Mouse (Mus musculus) olfactory bulb, adult 2 months (tissue): ENCODE measurements around the gene Cntn4. TPM values are rescaled to one million over a fixed set of nuclear protein-coding genes. Genes with fewer than 3 reads are reported as not detected.

Experiments
- H3K27ac ChIP-seq: fragments of 200-500 bp; 2 replicates; pipeline ENCODE4 v1.5.1; 2012; ENCODE audit warnings: low read depth, low read length; ENCODE audit not compliant: insufficient read depth
- H3K4me1 ChIP-seq: fragments of 200-500 bp; 2 replicates; pipeline ENCODE4 v1.6.1; 2012; ENCODE audit warnings: low read length; ENCODE audit not compliant: control insufficient read depth, insufficient read depth
- H3K4me3 ChIP-seq: fragments of 200-500 bp; 2 replicates; pipeline ENCODE4 v1.5.1; 2012; ENCODE audit warnings: mild to moderate bottlenecking, low read depth, low read length, moderate library complexity; ENCODE audit not compliant: insufficient read depth
- CTCF ChIP-seq: fragments of 200-500 bp; IDR thresholded peaks from 2 replicates; pipeline ENCODE4 v1.5.1; 2012; ENCODE audit warnings: low read depth, mild to moderate bottlenecking, low read length, moderate library complexity; ENCODE audit not compliant: insufficient read depth
- POLR2A ChIP-seq: fragments of 200-500 bp; IDR thresholded peaks from 2 replicates; pipeline ENCODE4 v1.6.1; 2012; ENCODE audit warnings: mild to moderate bottlenecking, low read depth, low read length, moderate library complexity; ENCODE audit not compliant: insufficient read depth
- whole genome bisulfite sequencing: fragments of 180-500 bp; shearing (Covaris S2); methylation state at CpG from one replicate; pipeline ENCODE4 v1.1.7; 2018; 5-methylcytosine and 5-hydroxymethylcytosine counted together
- polyA plus RNA-seq: library from polyadenylated mRNA; stranded (reverse); fragments of >200 nt; gene quantifications from 2 replicates; pipeline ENCODE4 v1.2.4, GENCODE M21; 2012; ENCODE audit warnings: low replicate concordance; ENCODE audit not compliant: missing spikeins, insufficient read depth, insufficient read length

Cntn4 gene
- polyA plus RNA-seq, 1 experiment: not detected

DNA sequence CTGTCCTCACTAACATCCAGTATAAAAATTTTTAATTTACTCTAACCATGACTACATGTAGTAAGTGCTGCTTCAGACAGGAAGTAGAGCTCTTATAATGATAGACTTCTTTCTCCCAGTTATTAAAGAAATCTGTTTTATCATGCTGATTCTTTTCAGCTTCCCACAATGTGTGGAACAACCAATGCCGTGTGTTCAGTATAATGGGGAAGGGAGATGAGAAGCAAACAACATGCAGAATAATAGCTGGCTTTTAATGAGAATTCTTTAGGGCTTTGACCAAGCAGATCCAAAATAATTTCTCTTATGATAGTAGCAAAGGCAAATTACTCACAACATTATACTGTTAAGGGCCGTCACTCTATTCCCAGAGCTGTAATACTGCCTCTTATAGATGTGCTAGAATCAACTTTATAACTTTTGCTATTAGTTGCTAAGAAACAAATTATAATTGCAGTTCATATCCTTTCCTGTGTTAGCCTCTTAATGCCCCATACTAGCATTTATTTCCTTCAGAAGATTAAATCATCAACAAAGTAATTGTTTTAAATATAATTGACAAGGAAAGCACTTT is 710.5 kb downstream of the Cntn4 start:
- Histone ChIP-seq H3K4me1 (no peaks in the 10 kb centered on the region), H3K4me3 (no peak overlapping the region), H3K27ac (no peak overlapping the region)
- 50% methylated on average over 2 of the region's 2 CpGs for WGBS
- no peak for TF ChIP-seq POLR2A
- no peak for TF ChIP-seq CTCF

- WGBS: 78% methylated on average over 3 of the region's 3 CpGs
- H3K27ac ChIP-seq: 0 out of 2 replicates have a peak overlapping the region, but pooled peaks have one; percentile 13
These were observed 730.6 kb downstream of the Cntn4 start for GRCm38 (mm10) chr6:106408014-106408413.

DNA sequence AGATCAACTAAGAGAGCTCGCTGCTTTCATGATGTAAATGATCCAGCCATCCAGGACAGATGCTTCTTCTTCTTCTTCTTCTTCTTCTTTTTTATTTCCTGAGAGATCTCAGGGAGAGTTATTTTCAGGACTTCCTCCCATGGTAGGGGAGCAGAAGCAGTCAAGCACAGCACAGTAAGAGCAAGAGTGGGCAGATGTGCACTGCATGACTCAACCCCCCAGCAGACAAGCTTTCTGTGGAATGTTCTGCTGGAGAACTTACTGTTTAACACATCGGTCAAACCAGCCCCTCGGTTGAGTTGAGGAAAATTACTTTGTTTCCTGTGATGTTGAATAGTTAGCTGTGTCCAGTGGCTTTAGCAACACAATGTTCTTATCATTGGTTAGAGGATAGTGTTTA is 731.2 kb downstream of the Cntn4 start:
- peak overlapping the region; percentile 13; the same call in 1 of the 2 replicates for H3K27ac ChIP-seq
- 48% methylated on average over 3 of the region's 3 CpGs for WGBS
- TF ChIP-seq POLR2A (no peak), CTCF (no peak)
- no peak overlapping the region for H3K4me3 ChIP-seq
- H3K4me1 ChIP-seq: no peaks in the 10 kb centered on the region

More at GRCm38 (mm10) chr6:106408014-106408413, 730.6 kb downstream of the Cntn4 start:
- Histone ChIP-seq H3K4me1 (no peaks in the 10 kb centered on the region), H3K4me3 (no peak overlapping the region)
- TF ChIP-seq CTCF (no peak), POLR2A (no peak)

- Histone ChIP-seq H3K27ac (no peak overlapping the region), H3K4me1 (no peaks in the 10 kb centered on the region), H3K4me3 (no peak overlapping the region)
- TF ChIP-seq CTCF: no peak
- no peak for TF ChIP-seq POLR2A
These were observed 745.5 kb downstream of the Cntn4 start for GRCm38 (mm10) chr6:106422947-106423346.

- TF ChIP-seq POLR2A (no peak), CTCF (no peak)
- Histone ChIP-seq H3K27ac (no peak overlapping the region), H3K4me3 (no peak overlapping the region), H3K4me1 (no peaks in the 10 kb centered on the region)
- 69% methylated on average over 2 of the region's 2 CpGs for WGBS
These were observed 746.0 kb downstream of the Cntn4 start for GRCm38 (mm10) chr6:106423471-106423870.

DNA sequence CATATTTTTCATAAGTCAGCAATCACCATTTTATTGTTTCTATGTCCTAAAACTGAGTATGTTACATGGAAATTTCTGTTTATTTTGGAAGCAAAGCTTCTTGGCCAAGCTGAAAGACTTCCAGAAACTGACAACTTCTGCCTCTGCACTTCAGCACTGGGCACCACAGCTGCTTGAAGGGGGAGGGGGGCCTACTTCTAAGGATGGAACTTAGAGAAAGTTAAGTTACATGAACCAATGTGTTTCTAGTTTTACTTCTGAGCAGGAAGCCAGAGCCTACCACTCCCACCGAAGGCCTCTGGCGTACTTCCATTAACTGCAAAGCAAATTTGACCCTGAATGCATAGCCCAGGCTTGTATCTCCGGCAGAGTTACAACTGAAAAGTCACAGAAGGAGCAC is 749.2 kb downstream of the Cntn4 start:
- TF ChIP-seq CTCF: no peak
- TF ChIP-seq POLR2A: no peak
- Histone ChIP-seq H3K4me3 (no peak overlapping the region), H3K27ac (no peak overlapping the region), H3K4me1 (no peaks in the 10 kb centered on the region)
- 80% methylated on average over 3 of the region's 3 CpGs for WGBS

DNA sequence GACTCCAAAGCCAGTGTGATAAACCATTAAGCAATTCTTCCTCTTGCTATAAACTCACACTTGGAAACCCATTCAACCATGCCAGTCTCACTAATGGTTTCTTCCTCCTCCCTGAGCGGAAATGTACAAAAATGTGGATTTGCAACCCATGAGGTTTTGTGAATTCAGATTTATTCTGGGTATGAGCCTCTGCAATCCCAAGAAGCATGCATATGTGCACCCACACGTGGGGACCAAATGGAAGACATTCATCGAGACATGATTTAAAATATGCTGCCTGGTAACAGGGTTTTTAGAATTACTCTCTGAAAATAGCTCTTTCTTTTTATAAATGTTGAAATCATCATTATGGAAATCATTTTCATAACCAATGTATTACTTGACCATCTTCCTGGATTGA is 754.0 kb downstream of the Cntn4 start:
- Histone ChIP-seq H3K4me3 (no peak overlapping the region), H3K27ac (no peak overlapping the region), H3K4me1 (no peaks in the 10 kb centered on the region)
- TF ChIP-seq CTCF: no peak
- TF ChIP-seq POLR2A: no peak
- 89% methylated on average over 3 of the region's 3 CpGs for WGBS

DNA sequence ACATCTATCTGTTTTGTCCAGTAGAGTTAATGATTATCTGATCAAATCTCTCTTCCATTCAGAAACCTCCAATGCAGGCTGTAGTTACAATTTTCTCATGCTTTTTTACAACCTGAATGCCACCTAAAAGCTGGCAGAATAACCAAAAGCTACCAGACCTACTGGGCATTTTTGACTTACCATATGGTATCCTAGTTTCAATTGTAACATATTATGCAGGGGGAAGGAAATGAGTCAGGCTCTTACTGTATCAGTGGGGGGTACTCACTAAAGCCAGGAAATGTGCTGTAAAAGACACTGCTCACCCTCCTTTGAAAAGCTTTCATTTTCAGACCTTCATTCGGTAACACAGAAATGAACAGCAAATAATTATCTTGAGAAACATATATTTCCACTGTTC is 763.3 kb downstream of the Cntn4 start:
- no peak overlapping the region for H3K27ac ChIP-seq
- no peak overlapping the region for H3K4me3 ChIP-seq
- TF ChIP-seq CTCF (no peak), POLR2A (no peak)
- 50% methylated on average over 1 of the region's 1 CpGs for WGBS
- H3K4me1 ChIP-seq: no peaks in the 10 kb centered on the region

GRCm38 (mm10) chr6:106441246-106441645 is 763.8 kb downstream of the Cntn4 start:
- TF ChIP-seq CTCF (no peak), POLR2A (no peak)
- no peak overlapping the region for H3K4me3 ChIP-seq
- 66% methylated on average over 3 of the region's 3 CpGs for WGBS
- no peak overlapping the region for H3K27ac ChIP-seq
- H3K4me1 ChIP-seq: no peaks in the 10 kb centered on the region
